Mouse (Mus musculus) intestine, postnatal 0 days (tissue): ENCODE measurements at regions not wholly inside any gene's neighbourhood (a gene's known extent, or its start where the extent isn't known, plus 50 kb on each side); places are given as distances from the start of the nearest gene placed in this dataset.

Source experiments
- ATAC-seq: fragments of 200-750 bp; cut with Nextera tagmentation; 2 replicates; pipeline ENCODE4 v1.8.0; 2017; ENCODE audit warnings: mild to moderate bottlenecking, moderate TSS enrichment, moderate library complexity
- H3K27ac ChIP-seq: fragments of 300-500 bp; sonication (generic); 2 replicates; pipeline ENCODE4 v1.5.1; 2014; ENCODE audit warnings: mild to moderate bottlenecking, low read depth, low read length, moderate library complexity
- H3K27me3 ChIP-seq: fragments of 300-500 bp; sonication (generic); replicated peaks from 2 replicates; pipeline ENCODE4 v1.6.1; 2014; ENCODE audit warnings: low read length, mixed read lengths; ENCODE audit not compliant: control insufficient read depth, insufficient read depth
- H3K36me3 ChIP-seq: fragments of 300-500 bp; sonication (generic); 2 replicates; pipeline ENCODE4 v1.6.1; 2014; ENCODE audit warnings: mild to moderate bottlenecking, moderate library complexity; ENCODE audit not compliant: control insufficient read depth, insufficient read depth
- H3K4me1 ChIP-seq: fragments of 300-500 bp; sonication (generic); replicated peaks from 2 replicates; pipeline ENCODE4 v1.6.1; 2014; ENCODE audit warnings: antibody characterized with exemption, low read length, mixed read lengths; ENCODE audit not compliant: control insufficient read depth, insufficient read depth
- H3K4me2 ChIP-seq: fragments of 300-500 bp; sonication (generic); replicated peaks from 2 replicates; pipeline ENCODE4 v1.6.1; 2014; ENCODE audit warnings: low read depth, mild to moderate bottlenecking, moderate library complexity
- H3K4me3 ChIP-seq: fragments of 300-500 bp; sonication (generic); 2 replicates; pipeline ENCODE4 v1.5.1; 2014; ENCODE audit warnings: low read depth, low read length
- H3K9ac ChIP-seq: fragments of 300-500 bp; sonication (generic); 2 replicates; pipeline ENCODE4 v1.6.1; 2014; ENCODE audit warnings: mild to moderate bottlenecking, low read depth, low read length
- H3K9me3 ChIP-seq: fragments of 300-500 bp; sonication (generic); 2 replicates; pipeline ENCODE4 v1.6.1; 2016; ENCODE audit warnings: mixed run types; ENCODE audit not compliant: control insufficient read depth
- CTCF ChIP-seq: sonication (generic); IDR thresholded peaks from 2 replicates; pipeline ENCODE4 v1.5.1; 2016; ENCODE audit warnings: low read depth, mild to moderate bottlenecking, control low read depth, antibody characterized with exemption, moderate library complexity
- WGBS: fragments of 180-500 bp; shearing (Covaris S2); extraction: QIAGEN DNeasy Blood & Tissue Kit; methylation state at CpG from one replicate; pipeline ENCODE4 v1.1.7; 2014; 5-methylcytosine and 5-hydroxymethylcytosine counted together

GRCm38 (mm10) chr4:153669070-153669469, 186.5 kb upstream of the Ajap1 start:
- Histone ChIP-seq H3K27me3 (no peaks in the 10 kb centered on the region), H3K27ac (no peak overlapping the region), H3K36me3 (no peaks in the 10 kb centered on the region), H3K9ac (no peak overlapping the region), H3K4me2 (no peak overlapping the region), H3K4me1 (no peaks in the 10 kb centered on the region), H3K9me3 (no peaks in the 10 kb centered on the region), H3K4me3 (no peak overlapping the region)
- ATAC-seq = no peak
- WGBS = 68% methylated on average over 4 of the region's 4 CpGs
- no peak for TF ChIP-seq CTCF

DNA sequence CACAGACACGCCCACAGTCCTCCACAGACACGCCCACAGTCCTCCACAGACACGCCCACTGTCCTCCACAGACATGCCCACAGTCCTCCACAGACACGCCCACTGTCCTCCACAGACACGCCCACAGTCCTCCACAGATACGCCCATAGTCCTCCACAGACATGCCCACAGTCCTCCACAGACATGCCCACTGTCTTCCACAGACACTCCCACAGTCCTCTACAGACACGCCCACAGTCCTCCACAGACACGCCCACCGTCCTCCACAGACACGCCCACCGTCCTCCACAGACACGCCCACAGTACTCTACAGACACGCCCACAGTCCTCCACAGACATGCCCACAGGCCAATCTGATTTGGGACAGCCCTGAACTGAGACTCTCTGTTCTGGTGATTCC, 187.6 kb upstream of the Ajap1 start:
- H3K36me3 ChIP-seq = no peaks in the 10 kb centered on the region
- no peaks in the 10 kb centered on the region for H3K27me3 ChIP-seq
- 83% methylated on average over 13 of the region's 13 CpGs for WGBS
- H3K4me3 ChIP-seq = no peak overlapping the region
- H3K4me2 ChIP-seq = no peak overlapping the region
- no peak overlapping the region for H3K9ac ChIP-seq
- TF ChIP-seq CTCF = no peak
- no peaks in the 10 kb centered on the region for H3K9me3 ChIP-seq
- ATAC-seq = no peak
- H3K4me1 ChIP-seq = no peaks in the 10 kb centered on the region
- no peak overlapping the region for H3K27ac ChIP-seq

DNA sequence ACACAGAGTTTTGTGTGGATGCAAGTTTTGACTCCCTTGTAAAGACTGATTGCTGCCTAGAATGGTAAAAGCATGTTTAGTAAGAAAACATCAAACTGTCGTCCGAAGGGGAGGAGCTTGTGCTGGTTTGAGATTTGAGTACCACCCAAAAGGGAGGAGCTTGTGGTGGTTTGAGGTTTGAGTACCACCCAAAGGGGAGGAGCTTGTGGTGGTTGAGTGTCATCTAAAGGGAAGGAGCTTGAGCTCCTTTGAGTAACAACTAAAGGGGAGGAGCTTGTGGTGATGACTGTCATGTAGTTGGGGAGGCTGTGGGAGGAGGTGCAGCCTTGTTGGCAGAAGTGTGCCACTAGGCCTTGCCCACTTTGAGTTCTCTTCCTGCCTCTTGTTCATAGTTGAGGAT, 192.8 kb upstream of the Ajap1 start:
- Histone ChIP-seq H3K9ac (no peak overlapping the region), H3K36me3 (no peaks in the 10 kb centered on the region), H3K9me3 (no peaks in the 10 kb centered on the region), H3K4me1 (no peaks in the 10 kb centered on the region), H3K4me2 (no peak overlapping the region), H3K27ac (no peak overlapping the region), H3K4me3 (no peak overlapping the region), H3K27me3 (no peaks in the 10 kb centered on the region)
- WGBS = 88% methylated on average over 2 of the region's 2 CpGs
- TF ChIP-seq CTCF = no peak
- no peak for ATAC-seq

GRCm38 (mm10) chr4:153679151-153679550, 196.5 kb upstream of the Ajap1 start:
- Histone ChIP-seq H3K36me3 (no peaks in the 10 kb centered on the region), H3K4me3 (no peak overlapping the region), H3K9me3 (no peaks in the 10 kb centered on the region), H3K4me2 (no peak overlapping the region), H3K4me1 (no peaks in the 10 kb centered on the region), H3K27ac (no peak overlapping the region), H3K9ac (no peak overlapping the region), H3K27me3 (no peaks in the 10 kb centered on the region)
- 32% methylated on average over 12 of the region's 12 CpGs for WGBS
- ATAC-seq = no peak
- no peak for TF ChIP-seq CTCF

DNA sequence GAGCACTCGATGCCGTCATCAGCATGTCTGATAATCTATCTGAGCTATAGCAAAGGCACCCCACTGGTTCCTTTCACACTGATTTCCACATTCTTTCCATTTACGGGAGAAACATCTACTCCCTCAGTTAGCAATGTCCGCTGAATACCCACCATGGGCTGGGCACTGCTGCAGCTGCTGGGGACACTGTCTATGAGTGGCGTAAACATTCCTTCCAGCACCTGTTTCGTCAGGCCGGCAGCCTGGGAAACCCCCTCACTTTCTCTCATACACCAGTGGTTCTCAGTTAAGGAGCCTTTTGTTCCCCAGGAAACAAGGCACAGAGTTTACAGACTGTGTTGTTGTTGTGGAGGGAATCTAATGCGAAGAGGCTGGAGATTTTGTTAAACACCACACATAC, 205.8 kb upstream of the Ajap1 start:
- Histone ChIP-seq H3K9ac (no peak overlapping the region), H3K4me1 (no peaks in the 10 kb centered on the region), H3K4me3 (no peak overlapping the region), H3K36me3 (no peaks in the 10 kb centered on the region), H3K27ac (no peak overlapping the region), H3K27me3 (no peaks in the 10 kb centered on the region), H3K4me2 (no peak overlapping the region), H3K9me3 (no peaks in the 10 kb centered on the region)
- 71% methylated on average over 8 of the region's 8 CpGs for WGBS
- no peak for ATAC-seq
- no peak for TF ChIP-seq CTCF

DNA sequence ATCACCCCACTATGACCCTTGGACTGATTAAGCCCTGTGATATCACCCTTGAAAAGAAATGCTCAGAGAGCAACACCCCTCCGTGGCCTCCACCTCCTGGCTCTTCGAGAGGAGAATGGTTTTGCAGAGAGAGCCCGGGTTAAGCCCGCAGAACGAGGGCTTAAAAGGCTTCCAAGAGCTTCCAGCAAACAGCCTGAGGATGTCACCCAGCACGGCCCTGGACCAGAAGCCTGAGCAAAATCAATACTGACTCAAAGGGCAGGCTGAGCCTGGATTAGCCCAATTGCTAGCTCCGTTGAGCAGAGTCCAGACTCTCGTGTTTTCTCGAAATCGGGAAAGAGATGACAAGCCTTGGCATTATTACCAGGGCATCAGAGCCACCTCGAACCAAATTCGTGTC, 211.3 kb upstream of the Ajap1 start:
- Histone ChIP-seq H3K9me3 (no peaks in the 10 kb centered on the region), H3K36me3 (no peaks in the 10 kb centered on the region), H3K4me2 (no peak overlapping the region), H3K4me3 (no peak overlapping the region), H3K27ac (no peak overlapping the region), H3K9ac (no peak overlapping the region), H3K4me1 (no peaks in the 10 kb centered on the region), H3K27me3 (no peaks in the 10 kb centered on the region)
- WGBS = 53% methylated on average over 12 of the region's 12 CpGs
- ATAC-seq = no peak
- TF ChIP-seq CTCF = no peak

DNA sequence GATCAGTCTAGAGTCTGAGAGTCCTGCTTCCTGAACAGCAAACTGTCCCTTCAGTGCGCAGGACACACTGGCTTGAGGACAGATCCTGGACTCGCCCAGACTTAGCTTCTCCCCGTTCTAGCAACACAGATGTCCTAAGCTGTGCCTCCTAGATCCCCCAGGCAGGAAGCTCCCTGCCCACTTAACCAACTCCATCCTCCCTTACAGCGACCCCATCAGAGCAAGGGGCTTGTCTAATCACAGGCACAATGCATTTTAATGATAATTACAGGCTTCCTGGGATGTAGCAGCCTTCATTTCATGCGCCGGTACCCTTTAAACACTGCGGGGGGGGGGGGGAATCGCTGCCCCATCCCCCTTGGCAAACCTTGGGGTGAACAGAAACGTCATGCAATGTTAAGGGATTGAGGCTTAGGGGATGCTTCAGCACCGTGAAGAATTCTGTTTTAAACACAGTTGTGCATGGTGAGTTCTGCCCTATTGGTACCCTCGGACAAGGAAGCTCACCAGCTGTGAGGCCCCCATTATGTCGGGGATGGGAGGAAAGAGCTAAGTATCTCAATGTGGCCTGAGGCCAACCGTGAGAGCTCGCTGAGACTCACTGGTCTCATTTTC, 213.9 kb upstream of the Ajap1 start:
- WGBS = 52% methylated on average over 14 of the region's 14 CpGs
- no peak overlapping the region for H3K4me3 ChIP-seq
- H3K27me3 ChIP-seq = no peaks in the 10 kb centered on the region
- no peaks in the 10 kb centered on the region for H3K4me1 ChIP-seq
- ATAC-seq = no peak
- H3K27ac ChIP-seq = no peak overlapping the region
- H3K9ac ChIP-seq = no peak overlapping the region
- no peaks in the 10 kb centered on the region for H3K36me3 ChIP-seq
- no peak overlapping the region for H3K4me2 ChIP-seq
- H3K9me3 ChIP-seq = no peaks in the 10 kb centered on the region
- no peak for TF ChIP-seq CTCF
